Mouse (Mus musculus) small intestine, adult 2 months (tissue): ENCODE measurements around the gene Cuedc1. TPM values are rescaled to one million over a fixed set of nuclear protein-coding genes. Genes with fewer than 3 reads are reported as not detected.
A peak's percentile ranks its signal among the peaks of the same experiment; 100 is the strongest.

Experiments
- H3K27ac ChIP-seq: fragments of 200-500 bp; 2 replicates; pipeline ENCODE4 v1.5.1; 2012; ENCODE audit warnings: low read depth, low read length, control low read depth, inconsistent platforms; ENCODE audit not compliant: insufficient read depth
- H3K27me3 ChIP-seq: fragments of 200-500 bp; 2 replicates; pipeline ENCODE4 v1.6.1; 2012; ENCODE audit warnings: mild to moderate bottlenecking, moderate library complexity, low read length, inconsistent platforms; ENCODE audit not compliant: control insufficient read depth, insufficient read depth
- H3K36me3 ChIP-seq: fragments of 200-500 bp; 2 replicates; pipeline ENCODE4 v1.6.1; 2012; ENCODE audit warnings: mild to moderate bottlenecking, low read length, control low read depth, inconsistent platforms; ENCODE audit not compliant: control insufficient read depth, insufficient read depth
- H3K4me1 ChIP-seq: fragments of 200-500 bp; 2 replicates; pipeline ENCODE4 v1.6.1; 2012; ENCODE audit warnings: low read length, inconsistent platforms, mixed read lengths; ENCODE audit not compliant: control insufficient read depth, insufficient read depth, insufficient read length
- H3K4me3 ChIP-seq: fragments of 200-500 bp; 2 replicates; pipeline ENCODE4 v1.5.1; 2012; ENCODE audit warnings: low read depth, mild to moderate bottlenecking, control low read depth, inconsistent platforms, low read length, moderate library complexity
- CTCF ChIP-seq: fragments of 200-500 bp; IDR thresholded peaks from 2 replicates; pipeline ENCODE4 v1.5.1; 2012; ENCODE audit warnings: low read depth, mild to moderate bottlenecking, control low read depth, inconsistent platforms, low read length, moderate library complexity, mixed read lengths; ENCODE audit not compliant: insufficient replicate concordance, insufficient read length; ENCODE audit errors: extremely low read depth
- POLR2A ChIP-seq: fragments of 200-500 bp; IDR thresholded peaks from 2 replicates; pipeline ENCODE4 v1.6.1; 2012; ENCODE audit warnings: low read depth, mild to moderate bottlenecking, control low read depth, inconsistent platforms, low read length, moderate library complexity
- WGBS: fragments of 180-500 bp; shearing (Covaris S2); methylation state at CpG from one replicate; pipeline ENCODE4 v1.1.7; 2018; 5-methylcytosine and 5-hydroxymethylcytosine counted together
- polyA plus RNA-seq: library from polyadenylated mRNA; depleted of rRNA; stranded (reverse); fragments of >200 nt; gene quantifications from 2 replicates; pipeline ENCODE4 v1.2.3, GENCODE M21; 2012

Cuedc1 gene
- polyA plus RNA-seq, 1 experiment, result 13.3 TPM

DNA sequence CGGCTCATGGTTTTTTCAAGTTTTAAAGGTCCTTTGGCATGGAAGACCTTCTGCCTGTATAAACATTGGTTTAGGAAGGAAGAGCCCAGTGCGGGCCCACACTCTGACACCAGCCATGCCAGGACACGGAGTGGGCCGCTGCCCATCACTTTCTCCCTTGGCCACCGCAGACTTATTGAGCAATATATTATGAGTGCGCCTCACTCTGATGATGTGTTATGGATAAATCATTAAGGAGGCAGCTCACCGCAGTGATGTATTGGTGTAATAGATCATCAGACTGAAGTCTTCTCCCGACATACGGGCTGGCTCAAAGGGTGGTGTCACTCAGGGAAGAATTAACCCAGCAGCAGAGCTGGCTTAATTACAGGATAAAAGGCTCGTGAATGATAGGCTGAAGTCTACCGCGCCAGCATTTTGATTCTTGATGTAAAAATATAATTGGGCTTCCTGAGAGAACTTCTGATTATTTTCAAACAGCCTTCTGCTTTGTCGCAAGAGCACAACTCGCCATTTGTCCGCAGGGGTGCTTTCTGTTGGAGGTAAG, 124.1 kb downstream of the Cuedc1 start:
- H3K4me3 ChIP-seq, result no peak overlapping the region
- WGBS, result 90% methylated on average over 15 of the region's 15 CpGs
- TF ChIP-seq CTCF (no peak), POLR2A (no peak)
- H3K27me3 ChIP-seq, result no peaks in the 10 kb centered on the region
- H3K4me1 ChIP-seq, result no peaks in the 10 kb centered on the region
- no peak overlapping the region for H3K27ac ChIP-seq
- no peaks in the 10 kb centered on the region for H3K36me3 ChIP-seq

DNA sequence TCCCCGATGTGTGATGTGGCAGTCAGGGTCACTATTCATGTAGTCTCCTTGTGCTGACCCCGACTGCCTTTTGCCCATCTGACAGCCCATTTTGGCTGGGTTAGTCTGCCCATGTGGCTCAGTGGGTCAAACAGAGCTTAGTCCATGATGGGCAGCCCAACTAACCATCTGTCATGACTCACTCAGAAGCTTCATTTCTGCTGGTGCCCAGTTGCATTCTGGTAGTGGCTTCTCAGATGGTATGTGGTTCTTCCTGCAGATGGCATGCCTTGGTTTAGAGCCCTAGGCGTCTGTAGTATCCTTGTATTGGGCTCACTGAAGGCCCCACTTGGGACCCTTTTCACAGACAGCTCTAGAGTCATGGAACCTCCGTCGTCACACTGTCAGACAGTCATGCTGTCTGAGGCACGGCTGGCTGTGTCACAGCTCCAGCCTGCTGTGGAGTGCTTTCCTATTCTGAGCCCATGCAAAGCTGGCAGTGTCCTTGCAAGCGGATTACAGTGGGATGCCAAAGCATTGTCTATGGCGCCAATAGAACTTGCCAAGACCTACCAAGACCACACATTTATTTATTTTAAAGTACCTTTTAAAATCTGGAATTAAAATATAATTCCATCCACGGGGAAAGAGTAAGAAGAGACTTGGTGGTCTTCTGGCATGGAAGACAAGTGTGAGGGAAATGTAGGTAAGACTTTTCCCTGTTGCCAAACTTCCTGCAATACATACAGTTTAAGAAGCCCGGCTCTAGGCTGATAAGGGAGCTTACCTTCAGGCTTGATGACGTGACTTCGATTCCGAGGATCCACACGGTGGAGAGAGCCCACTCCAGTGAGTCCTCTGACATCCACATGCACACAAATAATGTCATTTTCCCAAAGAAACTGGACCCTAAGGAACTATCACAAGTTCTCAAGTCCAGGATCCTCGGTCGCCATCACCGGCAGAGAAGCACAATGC, 129.4 kb downstream of the Cuedc1 start:
- no peaks in the 10 kb centered on the region for H3K4me1 ChIP-seq
- no peaks in the 10 kb centered on the region for H3K36me3 ChIP-seq
- H3K27me3 ChIP-seq, result no peaks in the 10 kb centered on the region
- no peak overlapping the region for H3K27ac ChIP-seq
- 83% methylated on average over 17 of the region's 17 CpGs for WGBS
- H3K4me3 ChIP-seq, result no peak overlapping the region
- TF ChIP-seq POLR2A, result no peak
- no peak for TF ChIP-seq CTCF

DNA sequence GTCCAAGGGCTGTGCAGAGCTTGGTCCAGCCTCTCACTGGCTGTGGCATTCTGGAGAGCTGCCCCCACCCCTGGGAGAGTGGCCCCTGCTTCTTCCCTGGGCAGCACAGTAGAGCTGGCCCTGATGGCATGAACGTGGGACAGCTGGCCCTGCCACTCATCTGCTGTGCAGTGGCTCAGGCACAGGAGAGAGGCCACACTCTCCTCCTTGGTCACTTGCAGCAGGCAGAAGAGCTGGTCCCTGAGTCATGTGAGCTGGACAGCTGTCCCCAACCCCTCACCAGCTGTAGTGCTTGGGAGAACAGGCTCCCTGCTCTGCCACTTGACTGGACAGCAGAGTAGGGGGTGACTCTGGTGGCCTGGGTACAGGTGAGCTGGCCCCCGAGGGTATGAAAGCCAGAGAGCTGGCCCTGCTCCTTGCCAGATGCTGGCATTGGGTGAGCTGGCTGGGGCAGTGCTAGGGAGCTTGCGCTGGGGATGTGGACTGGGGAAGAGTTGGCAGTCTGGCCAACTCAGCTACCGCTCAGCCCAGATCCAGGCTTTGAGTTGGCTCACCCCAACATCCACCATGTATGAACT, 133.4 kb downstream of the Cuedc1 start:
- no peak overlapping the region for H3K27ac ChIP-seq
- H3K4me3 ChIP-seq, result no peak overlapping the region
- H3K36me3 ChIP-seq, result no peaks in the 10 kb centered on the region
- peaks cover 4% of the 10 kb centered on the region for H3K4me1 ChIP-seq
- TF ChIP-seq CTCF (no peak), POLR2A (no peak)
- no peaks in the 10 kb centered on the region for H3K27me3 ChIP-seq
- 80% methylated on average over 4 of the region's 4 CpGs for WGBS

DNA sequence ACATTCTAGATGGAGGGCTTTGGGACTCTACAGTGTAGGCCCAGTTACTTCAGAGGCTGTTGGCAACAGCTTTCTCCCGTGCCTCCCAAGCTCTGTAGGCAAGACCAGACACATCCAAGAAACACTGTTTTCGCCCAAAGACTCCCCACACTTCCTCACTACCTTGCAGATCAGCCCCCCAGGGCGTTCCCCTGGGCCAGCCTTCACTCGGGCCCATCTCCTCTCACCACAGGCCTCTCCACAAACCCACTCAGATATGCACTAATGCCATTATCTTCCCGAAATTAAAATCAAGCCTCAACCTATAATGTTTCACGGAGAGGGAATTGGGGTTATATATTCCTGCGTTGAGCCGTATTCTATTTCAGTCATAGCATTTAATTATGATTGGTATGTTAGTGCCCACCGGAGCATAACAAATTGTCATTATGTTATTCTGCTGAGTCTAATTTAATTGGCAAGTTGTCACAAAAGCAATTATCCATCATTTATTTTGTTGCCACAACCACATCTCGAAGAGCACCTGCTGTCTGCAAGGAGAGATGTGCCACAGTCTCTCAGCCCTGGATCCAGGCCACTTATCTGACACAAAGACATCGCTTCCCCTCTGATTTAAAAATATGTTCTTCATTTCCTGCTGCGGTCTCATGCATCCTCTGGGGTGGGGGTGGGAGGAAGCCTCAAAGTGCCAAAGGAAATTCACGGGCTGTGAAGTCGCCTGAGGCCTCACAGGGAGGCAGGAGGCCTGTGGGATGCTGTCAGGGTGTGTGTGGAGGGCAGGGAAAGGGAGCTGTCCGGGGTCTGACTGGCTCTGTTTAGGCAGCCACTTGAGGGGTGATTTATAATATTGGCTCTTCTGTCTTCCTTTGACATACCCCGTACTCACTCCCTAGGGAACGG, 135.9 kb downstream of the Cuedc1 start:
- no peak for TF ChIP-seq POLR2A
- TF ChIP-seq CTCF, result no peak
- whole genome bisulfite sequencing, result 69% methylated on average over 17 of the region's 17 CpGs
- Histone ChIP-seq H3K27me3 (no peaks in the 10 kb centered on the region), H3K36me3 (no peaks in the 10 kb centered on the region), H3K27ac (peak overlapping the region; percentile 29; the same call in 1 of the 2 replicates), H3K4me3 (no peak overlapping the region), H3K4me1 (peaks cover 4% of the 10 kb centered on the region)

DNA sequence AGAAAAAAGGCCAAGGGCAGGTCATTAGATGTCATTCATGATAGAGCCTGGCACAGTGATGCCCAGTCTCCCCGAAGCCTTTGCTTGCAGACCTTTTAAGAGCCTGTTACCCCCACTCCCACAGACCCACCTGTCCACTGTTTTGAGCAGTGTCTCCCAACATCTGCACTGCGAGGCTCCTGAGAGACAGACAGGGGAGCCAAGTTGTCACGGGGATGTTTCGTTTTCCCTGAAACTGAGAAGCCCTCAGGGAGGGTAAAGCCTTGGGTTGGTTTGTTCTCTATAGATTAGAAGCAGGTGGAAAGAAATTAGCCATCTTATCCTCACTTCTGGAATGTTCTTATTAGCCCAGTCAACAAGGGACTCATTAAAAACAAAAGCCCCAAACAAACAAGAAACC, 136.9 kb downstream of the Cuedc1 start:
- H3K4me3 ChIP-seq, result peak overlapping the region; percentile 11
- peaks cover 4% of the 10 kb centered on the region for H3K4me1 ChIP-seq
- H3K36me3 ChIP-seq, result no peaks in the 10 kb centered on the region
- TF ChIP-seq POLR2A (no peak), CTCF (no peak)
- H3K27me3 ChIP-seq, result no peaks in the 10 kb centered on the region
- H3K27ac ChIP-seq, result peak overlapping the region; percentile 42; the same call in 1 of the 2 replicates
- WGBS, result 19% methylated on average over 4 of the region's 4 CpGs

DNA sequence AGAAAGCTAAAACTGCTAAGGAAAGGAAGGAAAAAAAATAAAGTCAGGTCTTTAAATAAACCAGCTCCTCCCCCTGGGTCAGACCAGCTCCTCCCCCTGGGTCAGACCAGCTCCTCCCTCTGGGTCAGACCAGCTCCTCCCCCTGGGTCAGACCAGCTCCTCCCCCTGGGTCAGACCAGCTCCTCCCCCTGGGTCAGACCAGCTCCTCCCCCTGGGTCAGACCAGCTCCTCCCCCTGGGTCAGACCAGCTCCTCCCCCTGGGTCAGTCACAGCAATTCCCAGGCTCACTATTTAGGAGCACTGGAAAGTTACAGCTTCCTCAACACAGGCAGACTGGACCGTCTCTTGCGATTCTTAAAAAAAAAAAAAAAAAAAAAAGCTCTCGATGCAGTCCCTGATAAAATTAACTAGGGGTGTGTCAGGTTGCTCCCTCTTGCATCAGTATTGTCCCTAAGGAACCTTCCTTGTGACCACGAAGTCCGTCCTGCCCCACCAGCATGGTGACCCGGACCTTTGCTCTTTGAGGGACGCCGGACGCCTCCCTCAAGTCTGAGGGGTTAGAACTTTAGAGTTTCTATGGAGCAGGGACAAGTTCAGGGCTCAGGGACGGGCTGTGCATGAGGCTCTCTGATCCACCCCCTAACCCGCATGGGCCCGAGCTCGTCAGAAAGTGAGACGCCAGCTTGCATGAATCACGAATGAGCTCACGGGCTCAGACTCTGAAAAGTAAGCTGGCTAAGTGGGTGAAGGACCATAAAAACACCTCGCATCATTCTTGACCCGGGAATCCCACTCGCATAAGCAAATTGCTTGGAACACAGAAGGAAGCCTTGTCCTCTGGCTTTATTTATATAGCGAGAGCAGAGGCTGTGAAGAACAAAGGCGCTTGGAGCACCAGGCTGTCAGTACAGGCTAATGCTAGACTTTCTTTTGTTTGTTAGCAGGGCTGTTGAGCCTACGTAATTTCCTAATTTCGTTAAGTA, 137.7 kb downstream of the Cuedc1 start:
- Histone ChIP-seq H3K4me1 (peaks cover 4% of the 10 kb centered on the region), H3K36me3 (no peaks in the 10 kb centered on the region), H3K27me3 (no peaks in the 10 kb centered on the region), H3K4me3 (peak overlapping the region; percentile 52), H3K27ac (peak overlapping the region; percentile 32)
- WGBS, result 15% methylated on average over 23 of the region's 23 CpGs
- no peak for TF ChIP-seq POLR2A
- no peak for TF ChIP-seq CTCF
